Mouse (Mus musculus) bone marrow, adult 2 months (tissue): ENCODE data around the gene Cdv3.

Source experiments
- CTCF ChIP-seq: fragments of 200-500 bp; IDR thresholded peaks from 2 replicates; pipeline ENCODE4 v1.5.1; 2011; ENCODE audit warnings: low read length, control low read depth; ENCODE audit not compliant: control insufficient read depth, insufficient read depth
- POLR2A ChIP-seq: fragments of 200-500 bp; IDR thresholded peaks from 2 replicates; pipeline ENCODE4 v1.6.1; 2011; ENCODE audit warnings: low read depth, mild to moderate bottlenecking, control low read depth, low read length, borderline replicate concordance; ENCODE audit not compliant: control insufficient read depth

DNA sequence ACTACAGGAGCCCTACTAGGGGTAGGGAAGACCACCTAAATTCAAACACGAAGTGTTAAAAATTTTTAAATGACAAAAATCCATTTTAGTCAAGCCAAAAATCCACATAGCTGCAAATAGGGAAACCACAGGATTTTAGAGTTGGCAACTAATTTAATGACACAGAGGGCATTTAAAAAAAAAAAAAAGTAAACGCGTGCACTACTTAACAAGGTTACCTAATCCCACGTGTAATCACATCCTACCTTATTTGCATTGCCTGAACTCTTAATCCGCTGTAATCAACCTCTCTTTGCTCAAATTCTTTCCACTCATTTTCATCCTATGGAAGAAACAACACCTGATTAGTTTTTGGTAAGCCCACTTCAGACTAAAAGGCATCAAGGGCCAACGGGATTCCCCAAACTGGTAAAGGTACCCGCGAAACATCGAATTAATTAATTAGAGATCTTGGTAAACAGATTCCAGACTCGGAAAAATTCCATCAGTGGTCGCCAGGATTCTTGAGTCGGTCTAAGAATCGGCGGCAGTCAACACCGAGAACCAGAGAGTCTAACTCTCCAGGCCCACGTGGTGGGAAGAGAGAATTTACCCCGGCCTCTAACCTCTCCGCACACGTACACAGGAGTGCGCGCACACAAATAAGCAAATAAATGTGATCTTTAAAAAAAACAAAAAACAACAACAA, 1.8 kb downstream of the Cdv3 start:
- TF ChIP-seq CTCF (no peak), POLR2A (no peak)
